Mouse (Mus musculus): ENCODE data around the gene Stat4.

- no peak for TF ChIP-seq GATA1 (IDR thresholded peaks at IDR 0.05; ENCODE audit: borderline replicate concordance, low read length)
- TF ChIP-seq FLI1 (IDR thresholded peaks at IDR 0.05; ENCODE audit: low read length) = no peak
Measured at GRCm38 (mm10) chr1:52008947-52009346, 22.0 kb downstream of the Stat4 start.
